Mouse (Mus musculus): ENCODE results near the gene Catsper2. TPM values are rescaled to one million over a fixed set of nuclear protein-coding genes. Genes with fewer than 3 reads are reported as not detected.
A peak's percentile ranks its signal among the peaks of the same experiment; 100 is the strongest.

The Catsper2 gene
- polyA plus RNA-seq, 2 experiments, result 0.29 to 0.60 TPM

DNA sequence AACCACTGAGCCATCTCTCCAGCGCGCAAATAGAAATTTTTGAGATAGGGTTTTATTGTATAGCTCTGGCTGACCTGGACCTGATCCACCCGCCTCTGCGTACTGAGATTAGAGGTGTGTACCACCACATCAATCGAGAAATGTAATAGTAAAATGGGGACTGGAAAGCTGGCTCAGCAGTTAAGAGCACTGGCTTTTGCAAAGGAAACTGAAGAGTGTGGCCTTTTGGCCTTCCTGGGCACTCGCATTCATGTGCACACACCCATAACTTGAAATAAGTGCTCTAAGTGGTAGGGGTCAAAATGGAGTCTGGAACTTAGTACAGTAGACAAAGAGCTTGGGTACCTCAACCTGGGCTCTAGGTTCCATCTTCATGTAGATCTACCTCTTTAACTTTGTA lies 2.8 kb upstream of the Catsper2 start:
- Histone ChIP-seq H3K9me3 (ENCODE audit: control insufficient read depth, low read length) (no peaks in the 10 kb centered on the region), H3K4me2 (ENCODE audit: low read depth) (no peak overlapping the region), H3K36me3 (replicated peaks; ENCODE audit: control insufficient read depth, insufficient read depth, low read depth) (peaks cover 17% of the 10 kb centered on the region), H3K27ac (no peak overlapping the region), H3K9ac (replicated peaks) (no peak overlapping the region), H3K27me3 (ENCODE audit: control insufficient read depth, insufficient read depth, low read length) (no peaks in the 10 kb centered on the region), H3K4me1 (replicated peaks; ENCODE audit: control insufficient read depth in 2 of 2, insufficient read depth in 2 of 2, low read length in 1 of 2) (peaks cover 10 to 17% of the 10 kb centered on the region in 2 experiments), H3K4me3 (ENCODE audit: insufficient read depth in 1 of 2, low read depth in 2 of 2, low read length in 2 of 2) (no peak overlapping the region)
- WGBS (ENCODE audit: insufficient replicate concordance), result 81% methylated on average over 6 of the region's 6 CpGs
- no peak for TF ChIP-seq EP300 (IDR thresholded peaks at IDR 0.05; ENCODE audit: low read depth)
- TF ChIP-seq CTCF (IDR thresholded peaks at IDR 0.05; ENCODE audit: low read depth), result no peak
- DNase-seq (ENCODE audit: low read depth in 3 of 3, low spot score in 3 of 3), result no peak
- ATAC-seq (ENCODE audit: insufficient read depth), result no peak

GRCm38 (mm10) chr2:121415591-121415990 lies 2.0 kb upstream of the Catsper2 start:
- peak overlapping the region in 1 of 2 experiments; percentile 90; a peak in 2 of 4 replicates for H3K4me3 ChIP-seq (ENCODE audit: insufficient read depth in 1 of 2, low read depth in 2 of 2, low read length in 2 of 2)
- no peaks in the 10 kb centered on the region for H3K9me3 ChIP-seq (ENCODE audit: control insufficient read depth, low read length)
- 77% methylated on average over 3 of the region's 3 CpGs for WGBS (ENCODE audit: insufficient replicate concordance)
- no peak for ATAC-seq (ENCODE audit: insufficient read depth)
- H3K27ac ChIP-seq, result no peak overlapping the region
- DNase-seq (ENCODE audit: low read depth in 3 of 3, low spot score in 3 of 3), result no peak
- H3K36me3 ChIP-seq (replicated peaks; ENCODE audit: control insufficient read depth, insufficient read depth, low read depth), result peaks cover 17% of the 10 kb centered on the region
- no peaks in the 10 kb centered on the region for H3K27me3 ChIP-seq (ENCODE audit: control insufficient read depth, insufficient read depth, low read length)
- peak overlapping the region; percentile 95 for H3K9ac ChIP-seq (replicated peaks)
- peak overlapping the region; percentile 66 for H3K4me2 ChIP-seq (ENCODE audit: low read depth)
- TF ChIP-seq EP300 (IDR thresholded peaks at IDR 0.05; ENCODE audit: low read depth) (no peak), CTCF (IDR thresholded peaks at IDR 0.05; ENCODE audit: low read depth) (no peak)
- peaks cover 10 to 17% of the 10 kb centered on the region in 2 experiments for H3K4me1 ChIP-seq (replicated peaks; ENCODE audit: control insufficient read depth in 2 of 2, insufficient read depth in 2 of 2, low read length in 1 of 2)

- no peak for ATAC-seq (ENCODE audit: insufficient read depth)
- DNase-seq (ENCODE audit: low read depth in 3 of 3, low spot score in 3 of 3), result no peak
- H3K4me1 ChIP-seq (replicated peaks; ENCODE audit: control insufficient read depth in 2 of 2, insufficient read depth in 2 of 2, low read length in 1 of 2), result peaks cover 10 to 17% of the 10 kb centered on the region in 2 experiments
- WGBS (ENCODE audit: insufficient replicate concordance), result 19% methylated on average over 3 of the region's 3 CpGs
- no peaks in the 10 kb centered on the region for H3K9me3 ChIP-seq (ENCODE audit: control insufficient read depth, low read length)
- no peaks in the 10 kb centered on the region for H3K27me3 ChIP-seq (ENCODE audit: control insufficient read depth, insufficient read depth, low read length)
- H3K36me3 ChIP-seq (replicated peaks; ENCODE audit: control insufficient read depth, insufficient read depth, low read depth), result peaks cover 17% of the 10 kb centered on the region
- peak overlapping the region; percentile 32 to 90; a peak in 3 of 4 replicates for H3K4me3 ChIP-seq (ENCODE audit: insufficient read depth in 1 of 2, low read depth in 2 of 2, low read length in 2 of 2)
- H3K9ac ChIP-seq (replicated peaks), result peak overlapping the region; percentile 95
- TF ChIP-seq EP300 (IDR thresholded peaks at IDR 0.05; ENCODE audit: low read depth) (no peak), CTCF (IDR thresholded peaks at IDR 0.05; ENCODE audit: low read depth) (no peak)
- H3K4me2 ChIP-seq (ENCODE audit: low read depth), result peak overlapping the region; percentile 66
- H3K27ac ChIP-seq, result no peak overlapping the region
Observed at GRCm38 (mm10) chr2:121415103-121415502, 1.5 kb upstream of the Catsper2 start.

DNA sequence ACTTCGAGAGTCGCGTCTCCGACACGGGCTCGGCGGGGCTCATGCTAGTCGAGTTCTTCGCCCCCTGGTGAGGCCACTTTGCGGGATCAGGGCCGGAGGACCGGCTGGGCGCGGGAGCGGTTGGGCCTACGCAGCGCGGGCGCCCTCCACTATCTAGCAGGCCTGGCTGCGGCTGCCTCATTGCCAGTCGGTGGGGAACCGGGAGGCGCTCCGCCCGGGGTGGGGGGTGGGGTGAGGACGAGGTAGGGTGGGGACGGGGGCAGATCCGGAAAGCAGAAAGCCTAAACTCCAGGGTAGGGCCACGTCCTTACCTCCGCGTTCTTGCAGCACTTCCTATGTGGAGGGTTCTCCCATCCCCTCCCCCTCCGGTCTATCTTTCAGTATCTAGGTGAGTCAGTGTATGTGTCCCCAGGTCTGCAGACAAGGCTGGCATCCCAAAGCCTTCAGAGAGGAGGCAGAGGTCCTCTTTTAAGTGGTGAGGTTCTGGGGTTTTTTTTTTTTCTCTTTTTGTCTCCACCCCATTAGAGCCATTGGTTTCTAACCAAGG lies 620 bp upstream of the Catsper2 start:
- peaks cover 17% of the 10 kb centered on the region for H3K36me3 ChIP-seq (replicated peaks; ENCODE audit: control insufficient read depth, insufficient read depth, low read depth)
- H3K4me1 ChIP-seq (replicated peaks; ENCODE audit: control insufficient read depth in 2 of 2, insufficient read depth in 2 of 2, low read length in 1 of 2), result peaks cover 10 to 17% of the 10 kb centered on the region in 2 experiments
- no peak for TF ChIP-seq CTCF (IDR thresholded peaks at IDR 0.05; ENCODE audit: low read depth)
- no peak for TF ChIP-seq EP300 (IDR thresholded peaks at IDR 0.05; ENCODE audit: low read depth)

GRCm38 (mm10) chr2:121412843-121413386 lies 677 bp downstream of the Catsper2 start:
- peak overlapping the region; percentile 84 for H3K27ac ChIP-seq
- ATAC-seq (ENCODE audit: insufficient read depth) (peak; percentile 12; the same call in 1 of the 2 replicates), DNase-seq (ENCODE audit: low read depth in 3 of 3, low spot score in 3 of 3) (peak; percentile 55 to 57 (median 56))
- no peaks in the 10 kb centered on the region for H3K9me3 ChIP-seq (ENCODE audit: control insufficient read depth, low read length)
- WGBS (ENCODE audit: insufficient replicate concordance), result 4% methylated on average over 4 of the region's 4 CpGs
- no peaks in the 10 kb centered on the region for H3K27me3 ChIP-seq (ENCODE audit: control insufficient read depth, insufficient read depth, low read length)
- H3K36me3 ChIP-seq (replicated peaks; ENCODE audit: control insufficient read depth, insufficient read depth, low read depth), result peaks cover 7% of the 10 kb centered on the region
- H3K4me2 ChIP-seq (ENCODE audit: low read depth), result peak overlapping the region; percentile 66
- peaks cover 10 to 17% of the 10 kb centered on the region in 2 experiments for H3K4me1 ChIP-seq (replicated peaks; ENCODE audit: control insufficient read depth in 2 of 2, insufficient read depth in 2 of 2, low read length in 1 of 2)
- TF ChIP-seq EP300 (IDR thresholded peaks at IDR 0.05; ENCODE audit: low read depth), result no peak
- peak overlapping the region; percentile 95 for H3K9ac ChIP-seq (replicated peaks)
- H3K4me3 ChIP-seq (ENCODE audit: insufficient read depth in 1 of 2, low read depth in 2 of 2, low read length in 2 of 2), result peak overlapping the region; percentile 86 to 90

More for the DNA sequence above, 620 bp upstream of the Catsper2 start:
- Histone ChIP-seq H3K4me2 (ENCODE audit: low read depth) (peak overlapping the region; percentile 66), H3K27ac (peak overlapping the region; percentile 84), H3K4me3 (ENCODE audit: insufficient read depth in 1 of 2, low read depth in 2 of 2, low read length in 2 of 2) (peak overlapping the region; percentile 90 to 94), H3K9me3 (ENCODE audit: control insufficient read depth, low read length) (no peaks in the 10 kb centered on the region), H3K9ac (replicated peaks) (peak overlapping the region; percentile 95), H3K27me3 (ENCODE audit: control insufficient read depth, insufficient read depth, low read length) (no peaks in the 10 kb centered on the region)
- peak; percentile 38 to 51 (median 45) for DNase-seq (ENCODE audit: low read depth in 3 of 3, low spot score in 3 of 3)
- WGBS (ENCODE audit: insufficient replicate concordance), result 1% methylated on average over 32 of the region's 32 CpGs
- ATAC-seq (ENCODE audit: insufficient read depth), result peak; percentile 71

Data from liver, embryonic 14.5 days (tissue).